9 mouse cellular contexts compared by ENCODE assay signal in genomic region chr11:117778851-117779433, GRCm38 (mm10). TPM values are rescaled to one million over a fixed set of nuclear protein-coding genes. Genes with fewer than 3 reads are reported as not detected.
DNase-seq lines count a peak whose midpoint lies in the region; ATAC-seq lines count a peak whose summit lies in the region.
"Had no signal": no experiment of that assay in that cellular context is flagged by ENCODE, and none has a peak within 500 bp of the region (broad histone marks: within the 10 kb centered on the region; RNA-seq: fewer than 3 reads in every experiment).

No protein-coding gene starts in this region.

- peak overlapping the region; percentile 98 for H3K4me2 ChIP-seq in limb, embryonic 13.5 days (replicated peaks)

- peak; percentile 42 for DNase-seq in embryo, embryonic 10 days (ENCODE audit: low spot score)
- no peak for DNase-seq in embryo, embryonic 9.5 days (ENCODE audit: extremely low spot score)
- DNase-seq in c-Kit-positive CD71-positive TER-119-positive erythroid progenitor cells, embryonic 14.5 days (ENCODE audit: low spot score): peak; percentile 58
- peak; percentile 40 to 51 for DNase-seq in heart, postnatal 14 days
- no peak for DNase-seq in layer of hippocampus, postnatal 10 days (ENCODE audit: low spot score in 2 of 2)

- H3K36me3 ChIP-seq in limb, embryonic 13.5 days: peaks cover 29% of the 10 kb centered on the region

- peak overlapping the region; percentile 58 for H3K4me3 ChIP-seq in limb, embryonic 13.5 days

- WGBS in limb, embryonic 13.5 days: 50% methylated on average over 12 of the region's 12 CpGs

- no peaks in the 10 kb centered on the region for H3K9me3 ChIP-seq in limb, embryonic 13.5 days

- peaks cover 48% of the 10 kb centered on the region for H3K4me1 ChIP-seq in limb, embryonic 13.5 days

- peaks cover 24% of the 10 kb centered on the region for H3K27me3 ChIP-seq in limb, embryonic 13.5 days
- H3K27me3 ChIP-seq: Patski had no signal

- H3K9ac ChIP-seq in limb, embryonic 13.5 days: peak overlapping the region; percentile 75

- no peak for ATAC-seq in limb, embryonic 13.5 days (ENCODE audit: low FRiP score, low read depth)
- peak; percentile 0; the same call in 1 of the 2 replicates for ATAC-seq in monocyte, adult 5-6 weeks (replicated peaks; ENCODE audit: insufficient number of reproducible peaks, low FRiP score, low TSS enrichment, poor library complexity, severe bottlenecking)
- no peak for ATAC-seq in megakaryocyte progenitor cell, adult 5-6 weeks (replicated peaks; ENCODE audit: poor library complexity)
- ATAC-seq: Patski had no signal

- peak overlapping the region; percentile 78; the same call in 1 of the 2 replicates for H3K27ac ChIP-seq in limb, embryonic 13.5 days

- intact Hi-C loops in heart, postnatal 14 days (cut with DNase I): no loop called here

RNA-seq across cellular contexts. Expression of gene Tmc8, which starts 2.9 kb away (rescaled TPM):
- 1 to 10 TPM; 5.0 to 7.3 TPM for total RNA-seq in heart, postnatal 14 days (2021)
- polyA plus RNA-seq in limb, embryonic 13.5 days (2015; fragmentation: Nextera tagmentation; extraction: Ambion mirVana): 0.81 and 1.4 TPM in 2 replicates
- 11.8 to 27.8 TPM (median 18.2 TPM) in 3 replicates for total RNA-seq in monocyte, adult 5-6 weeks (2017)
- total RNA-seq in megakaryocyte progenitor cell, adult 5-6 weeks (2015): 2.1 and 3.1 TPM in 2 replicates
- total RNA-seq in megakaryocyte progenitor cell, adult 5-6 weeks (2017): 2.0 and 2.1 TPM in 2 replicates
- 1 to 10 TPM in 1 of 2 experiments, under 1 TPM in 1; 0.60 to 1.5 TPM for total RNA-seq in layer of hippocampus, postnatal 10 days (2021)

RNA-seq across cellular contexts. Expression of gene Tmc6, which starts 3.1 kb away (rescaled TPM):
- total RNA-seq in heart, postnatal 14 days (2021): 10 to 100 TPM; 27.0 to 30.2 TPM
- polyA plus RNA-seq in limb, embryonic 13.5 days (2015; fragmentation: Nextera tagmentation; extraction: Ambion mirVana): 19.0 and 23.9 TPM in 2 replicates
- 81.0 to 99.7 TPM (median 93.0 TPM) in 3 replicates for total RNA-seq in monocyte, adult 5-6 weeks (2017)
- total RNA-seq in megakaryocyte progenitor cell, adult 5-6 weeks (2015): 34.0 and 50.6 TPM in 2 replicates
- 8.6 and 13.1 TPM in 2 replicates for total RNA-seq in megakaryocyte progenitor cell, adult 5-6 weeks (2017)
- total RNA-seq in layer of hippocampus, postnatal 10 days (2021): 1 to 10 TPM; 5.5 to 5.9 TPM

RNA-seq across cellular contexts. Expression of gene 6030468B19Rik, which starts 18.5 kb away (rescaled TPM):
- not detected for total RNA-seq in heart, postnatal 14 days (2021)
- polyA plus RNA-seq in limb, embryonic 13.5 days (2015; fragmentation: Nextera tagmentation; extraction: Ambion mirVana): 0.41 and 0.60 TPM in 2 replicates
- total RNA-seq in monocyte, adult 5-6 weeks (2017): not detected in 3 replicates
- 0.37 and 0.76 TPM in 2 replicates for total RNA-seq in megakaryocyte progenitor cell, adult 5-6 weeks (2015)
- total RNA-seq in megakaryocyte progenitor cell, adult 5-6 weeks (2017): not detected in 2 replicates
- not detected for total RNA-seq in layer of hippocampus, postnatal 10 days (2021)
- polyA plus RNA-seq: Patski had no signal

RNA-seq across cellular contexts. Expression of gene Gm20708, which starts 30.5 kb away (rescaled TPM):
- 1 to 10 TPM in 1 of 2 experiments, under 1 TPM in 1; 0.98 to 2.3 TPM for total RNA-seq in heart, postnatal 14 days (2021)
- 0.60 and 0.72 TPM in 2 replicates for polyA plus RNA-seq in limb, embryonic 13.5 days (2015; fragmentation: Nextera tagmentation; extraction: Ambion mirVana)
- total RNA-seq in monocyte, adult 5-6 weeks (2017): 3.7 to 10.5 TPM (median 5.6 TPM) in 3 replicates
- 2.2 and 2.5 TPM in 2 replicates for total RNA-seq in megakaryocyte progenitor cell, adult 5-6 weeks (2015)
- total RNA-seq in megakaryocyte progenitor cell, adult 5-6 weeks (2017): 0.92 TPM in 1 of 2 replicates, not detected in the other
- total RNA-seq in layer of hippocampus, postnatal 10 days (2021): 1 to 10 TPM; 3.4 to 3.5 TPM

RNA-seq across cellular contexts. Expression of gene Syngr2, which starts 30.5 kb away (rescaled TPM):
- total RNA-seq in heart, postnatal 14 days (2021): 100 to 1,000 TPM; 108 to 109 TPM
- 38.4 and 39.5 TPM in 2 replicates for polyA plus RNA-seq in limb, embryonic 13.5 days (2015; fragmentation: Nextera tagmentation; extraction: Ambion mirVana)
- total RNA-seq in monocyte, adult 5-6 weeks (2017): 134 to 139 TPM (median 137 TPM) in 3 replicates
- total RNA-seq in megakaryocyte progenitor cell, adult 5-6 weeks (2015): 223 and 243 TPM in 2 replicates
- 154 and 164 TPM in 2 replicates for total RNA-seq in megakaryocyte progenitor cell, adult 5-6 weeks (2017)
- 10 to 100 TPM; 11.3 to 12.3 TPM for total RNA-seq in layer of hippocampus, postnatal 10 days (2021)

Comparison
In these comparisons a context has a peak if more than half of its experiments do, and no peak if none do; other contexts are left out.
1. DNase-seq: peak in embryo, embryonic 10 days (single experiment), c-Kit-positive CD71-positive TER-119-positive erythroid progenitor cells, embryonic 14.5 days (single experiment) and heart, postnatal 14 days (2 of 2); none in embryo, embryonic 9.5 days (single experiment) and layer of hippocampus, postnatal 10 days (0 of 2).